ENCODE assay signal across 19 mouse cellular contexts in genomic region chr3:95932566-95932965, GRCm38 (mm10). TPM values are rescaled to one million over a fixed set of nuclear protein-coding genes. Genes with fewer than 3 reads are reported as not detected.
A peak's percentile ranks its signal among the peaks of the same experiment; 100 is the strongest.
DNase-seq lines count a peak whose midpoint lies in the region; ATAC-seq and TF ChIP-seq lines count a peak whose summit lies in the region.
"Had no signal": no experiment of that assay in that cellular context is flagged by ENCODE, and none has a peak within 500 bp of the region (broad histone marks: within the 10 kb centered on the region; RNA-seq: fewer than 3 reads in every experiment).

No protein-coding gene starts in this region.

- H3K9me3 ChIP-seq in heart, embryonic 10.5 days, result no peaks in the 10 kb centered on the region
- no peaks in the 10 kb centered on the region for H3K9me3 ChIP-seq in heart, embryonic 12.5 days (replicated peaks)
- no peaks in the 10 kb centered on the region for H3K9me3 ChIP-seq in liver, embryonic 11.5 days (ENCODE audit: control insufficient read depth, low read length)
- no peaks in the 10 kb centered on the region for H3K9me3 ChIP-seq in liver, postnatal 0 days (ENCODE audit: low read length)
- H3K9me3 ChIP-seq in embryonic facial prominence, embryonic 10.5 days, result no peaks in the 10 kb centered on the region
- H3K9me3 ChIP-seq: embryonic facial prominence, embryonic 12.5 days; heart, embryonic 15.5 days; limb, embryonic 15.5 days; midbrain, embryonic 12.5 days had no signal

- H3K27ac ChIP-seq in heart, embryonic 10.5 days, result no peak overlapping the region
- no peak overlapping the region for H3K27ac ChIP-seq in heart, embryonic 12.5 days (ENCODE audit: poor library complexity, severe bottlenecking)
- no peak overlapping the region for H3K27ac ChIP-seq in liver, embryonic 11.5 days (ENCODE audit: low read depth, low read length)
- no peak overlapping the region for H3K27ac ChIP-seq in liver, postnatal 0 days (ENCODE audit: low read depth)
- H3K27ac ChIP-seq in embryonic facial prominence, embryonic 10.5 days (replicated peaks), result no peak overlapping the region
- H3K27ac ChIP-seq: embryonic facial prominence, embryonic 12.5 days; heart, embryonic 15.5 days; limb, embryonic 15.5 days; midbrain, embryonic 12.5 days had no signal

- TF ChIP-seq CTCF in liver, postnatal 0 days (IDR thresholded peaks at IDR 0.05; ENCODE audit: low read depth), result no peak

- no peak for DNase-seq in heart, embryonic 10.5 days (ENCODE audit: low spot score)
- DNase-seq in liver, embryonic 11.5 days (ENCODE audit: low spot score), result no peak
- DNase-seq in liver, postnatal 0 days, result no peak
- DNase-seq in embryonic facial prominence, embryonic 10.5 days (ENCODE audit: low spot score), result no peak
- DNase-seq in kidney, postnatal 14 days, result peak; percentile 34
- no peak for DNase-seq in embryo, embryonic 10.5 days (ENCODE audit: low spot score)
- no peak for DNase-seq in adrenal gland, postnatal 14 days
- DNase-seq: adrenal gland, adult 2 months; B cell, adult 2 months; cerebellum, adult 9-10 months; gastrocnemius, postnatal 10 days; heart, adult 18-20 months had no signal

- H3K36me3 ChIP-seq in heart, embryonic 10.5 days, result peaks cover 41% of the 10 kb centered on the region
- peaks cover 39% of the 10 kb centered on the region for H3K36me3 ChIP-seq in heart, embryonic 12.5 days
- H3K36me3 ChIP-seq in liver, embryonic 11.5 days (ENCODE audit: control insufficient read depth, insufficient read depth, low read length), result peaks cover 32% of the 10 kb centered on the region
- peaks cover 37% of the 10 kb centered on the region for H3K36me3 ChIP-seq in liver, postnatal 0 days (replicated peaks; ENCODE audit: insufficient read depth, low read length)
- peaks cover 54% of the 10 kb centered on the region for H3K36me3 ChIP-seq in embryonic facial prominence, embryonic 10.5 days (replicated peaks)

- no peak for TF ChIP-seq EP300 in liver, postnatal 0 days (IDR thresholded peaks at IDR 0.05; ENCODE audit: low read depth)

- H3K4me1 ChIP-seq in heart, embryonic 10.5 days, result peaks cover 15% of the 10 kb centered on the region
- peaks cover 25% of the 10 kb centered on the region for H3K4me1 ChIP-seq in heart, embryonic 12.5 days (replicated peaks)
- H3K4me1 ChIP-seq in liver, embryonic 11.5 days (replicated peaks; ENCODE audit: control insufficient read depth, insufficient read depth, low read length), result peaks cover 11% of the 10 kb centered on the region
- H3K4me1 ChIP-seq in liver, postnatal 0 days (ENCODE audit: insufficient read depth), result peaks cover 17% of the 10 kb centered on the region
- H3K4me1 ChIP-seq in embryonic facial prominence, embryonic 10.5 days, result peaks cover 19% of the 10 kb centered on the region

- no peaks in the 10 kb centered on the region for H3K27me3 ChIP-seq in heart, embryonic 10.5 days (ENCODE audit: insufficient read depth, poor library complexity, severe bottlenecking)
- no peaks in the 10 kb centered on the region for H3K27me3 ChIP-seq in heart, embryonic 12.5 days (replicated peaks)
- no peaks in the 10 kb centered on the region for H3K27me3 ChIP-seq in liver, embryonic 11.5 days (replicated peaks; ENCODE audit: control insufficient read depth, insufficient read depth, low read length)
- no peaks in the 10 kb centered on the region for H3K27me3 ChIP-seq in liver, postnatal 0 days (ENCODE audit: insufficient read depth, low read length)
- no peaks in the 10 kb centered on the region for H3K27me3 ChIP-seq in embryonic facial prominence, embryonic 10.5 days (replicated peaks; ENCODE audit: low read depth, poor library complexity, severe bottlenecking)
- H3K27me3 ChIP-seq: embryonic facial prominence, embryonic 12.5 days; heart, embryonic 15.5 days; limb, embryonic 15.5 days; midbrain, embryonic 12.5 days had no signal

- no peak overlapping the region for H3K9ac ChIP-seq in heart, embryonic 12.5 days
- H3K9ac ChIP-seq in liver, embryonic 11.5 days (ENCODE audit: low read depth, low read length), result 0 out of 2 replicates have a peak overlapping the region, but pooled peaks have one; percentile 8
- no peak overlapping the region for H3K9ac ChIP-seq in liver, postnatal 0 days (replicated peaks)
- H3K9ac ChIP-seq: embryonic facial prominence, embryonic 12.5 days; heart, embryonic 15.5 days; limb, embryonic 15.5 days; midbrain, embryonic 12.5 days had no signal

- 90% methylated on average over 7 of the region's 7 CpGs for WGBS in heart, embryonic 10.5 days
- WGBS in heart, embryonic 12.5 days, result 90% methylated on average over 7 of the region's 7 CpGs
- 86% methylated on average over 7 of the region's 7 CpGs for WGBS in liver, embryonic 11.5 days
- 86% methylated on average over 7 of the region's 7 CpGs for WGBS in liver, postnatal 0 days (ENCODE audit: insufficient replicate concordance)
- WGBS in embryonic facial prominence, embryonic 10.5 days, result 94% methylated on average over 7 of the region's 7 CpGs

- H3K4me3 ChIP-seq in heart, embryonic 10.5 days, result 0 out of 2 replicates have a peak overlapping the region, but pooled peaks have one; percentile 0
- H3K4me3 ChIP-seq in heart, embryonic 12.5 days, result no peak overlapping the region
- no peak overlapping the region for H3K4me3 ChIP-seq in liver, embryonic 11.5 days (ENCODE audit: low read depth, low read length)
- H3K4me3 ChIP-seq in liver, postnatal 0 days (ENCODE audit: low read depth, low read length), result no peak overlapping the region
- peak overlapping the region; percentile 25; the same call in 1 of the 2 replicates for H3K4me3 ChIP-seq in embryonic facial prominence, embryonic 10.5 days
- H3K4me3 ChIP-seq: embryonic facial prominence, embryonic 12.5 days; heart, embryonic 15.5 days; limb, embryonic 15.5 days; midbrain, embryonic 12.5 days had no signal

- no peak overlapping the region for H3K4me2 ChIP-seq in heart, embryonic 12.5 days
- peak overlapping the region; percentile 8 for H3K4me2 ChIP-seq in liver, embryonic 11.5 days
- no peak overlapping the region for H3K4me2 ChIP-seq in liver, postnatal 0 days (ENCODE audit: low read depth, low read length)
- H3K4me2 ChIP-seq: embryonic facial prominence, embryonic 12.5 days; heart, embryonic 15.5 days; limb, embryonic 15.5 days; midbrain, embryonic 12.5 days had no signal

- no peak for ATAC-seq in heart, embryonic 12.5 days (ENCODE audit: insufficient number of reproducible peaks, low FRiP score)
- ATAC-seq in liver, embryonic 11.5 days (replicated peaks; ENCODE audit: low FRiP score), result no peak
- ATAC-seq in liver, postnatal 0 days, result no peak

RNA-seq across cellular contexts. Expression of gene Anp32e, which starts 3.5 kb away (rescaled TPM):
- polyA plus RNA-seq in heart, embryonic 10.5 days (2016; fragmentation: Nextera tagmentation; extraction: Ambion mirVana), result 209 and 212 TPM in 2 replicates
- polyA plus RNA-seq in heart, embryonic 12.5 days (2016; fragmentation: Nextera tagmentation; extraction: Ambion mirVana), result 222 and 229 TPM in 2 replicates
- polyA plus RNA-seq in liver, embryonic 11.5 days (2014; fragmentation: Nextera tagmentation; extraction: Ambion mirVana), result 110 TPM in 2 replicates
- 92.0 and 98.4 TPM in 2 replicates for polyA plus RNA-seq in liver, postnatal 0 days (2015; fragmentation: Nextera tagmentation; extraction: Ambion mirVana)
- 369 and 371 TPM in 2 replicates for polyA plus RNA-seq in embryonic facial prominence, embryonic 10.5 days (2016; fragmentation: Nextera tagmentation; extraction: Ambion mirVana)
- total RNA-seq in adrenal gland, postnatal 14 days (2021), result 94.6 and 102 TPM in 2 replicates

RNA-seq across cellular contexts. Expression of gene Car14, which starts 28.1 kb away (rescaled TPM):
- polyA plus RNA-seq in heart, embryonic 10.5 days (2016; fragmentation: Nextera tagmentation; extraction: Ambion mirVana), result 47.2 and 68.0 TPM in 2 replicates
- polyA plus RNA-seq in heart, embryonic 12.5 days (2016; fragmentation: Nextera tagmentation; extraction: Ambion mirVana), result 24.7 and 26.3 TPM in 2 replicates
- polyA plus RNA-seq in liver, embryonic 11.5 days (2014; fragmentation: Nextera tagmentation; extraction: Ambion mirVana), result 27.4 and 28.9 TPM in 2 replicates
- polyA plus RNA-seq in liver, postnatal 0 days (2015; fragmentation: Nextera tagmentation; extraction: Ambion mirVana), result 15.2 and 17.3 TPM in 2 replicates
- 120 and 133 TPM in 2 replicates for polyA plus RNA-seq in embryonic facial prominence, embryonic 10.5 days (2016; fragmentation: Nextera tagmentation; extraction: Ambion mirVana)
- total RNA-seq in adrenal gland, postnatal 14 days (2021), result 20.1 and 20.3 TPM in 2 replicates
- total RNA-seq: common myeloid progenitor, adult 5-6 weeks; hematopoietic stem cell, adult 5-6 weeks had no signal

RNA-seq across cellular contexts. Expression of gene Aph1a, which starts 38.8 kb away (rescaled TPM):
- polyA plus RNA-seq in heart, embryonic 10.5 days (2016; fragmentation: Nextera tagmentation; extraction: Ambion mirVana), result 30.4 and 39.4 TPM in 2 replicates
- polyA plus RNA-seq in heart, embryonic 12.5 days (2016; fragmentation: Nextera tagmentation; extraction: Ambion mirVana), result 31.8 and 33.8 TPM in 2 replicates
- 34.3 and 35.1 TPM in 2 replicates for polyA plus RNA-seq in liver, embryonic 11.5 days (2014; fragmentation: Nextera tagmentation; extraction: Ambion mirVana)
- polyA plus RNA-seq in liver, postnatal 0 days (2015; fragmentation: Nextera tagmentation; extraction: Ambion mirVana), result 17.1 and 22.9 TPM in 2 replicates
- polyA plus RNA-seq in embryonic facial prominence, embryonic 10.5 days (2016; fragmentation: Nextera tagmentation; extraction: Ambion mirVana), result 33.4 and 36.1 TPM in 2 replicates
- total RNA-seq in adrenal gland, postnatal 14 days (2021), result 165 and 175 TPM in 2 replicates

RNA-seq across cellular contexts. Expression of gene BC028528, which starts 40.8 kb away (rescaled TPM):
- 18.5 and 26.4 TPM in 2 replicates for polyA plus RNA-seq in heart, embryonic 10.5 days (2016; fragmentation: Nextera tagmentation; extraction: Ambion mirVana)
- polyA plus RNA-seq in heart, embryonic 12.5 days (2016; fragmentation: Nextera tagmentation; extraction: Ambion mirVana), result 26.1 and 26.3 TPM in 2 replicates
- 9.5 and 13.5 TPM in 2 replicates for polyA plus RNA-seq in liver, embryonic 11.5 days (2014; fragmentation: Nextera tagmentation; extraction: Ambion mirVana)
- polyA plus RNA-seq in liver, postnatal 0 days (2015; fragmentation: Nextera tagmentation; extraction: Ambion mirVana), result 7.6 and 7.9 TPM in 2 replicates
- polyA plus RNA-seq in embryonic facial prominence, embryonic 10.5 days (2016; fragmentation: Nextera tagmentation; extraction: Ambion mirVana), result 7.6 and 10.2 TPM in 2 replicates
- 21.1 and 32.7 TPM in 2 replicates for total RNA-seq in adrenal gland, postnatal 14 days (2021)

RNA-seq across cellular contexts. Expression of gene Ciart, which starts 50.5 kb away (rescaled TPM):
- polyA plus RNA-seq in heart, embryonic 10.5 days (2016; fragmentation: Nextera tagmentation; extraction: Ambion mirVana), result 6.0 and 10.7 TPM in 2 replicates
- 5.5 and 6.8 TPM in 2 replicates for polyA plus RNA-seq in heart, embryonic 12.5 days (2016; fragmentation: Nextera tagmentation; extraction: Ambion mirVana)
- polyA plus RNA-seq in liver, embryonic 11.5 days (2014; fragmentation: Nextera tagmentation; extraction: Ambion mirVana), result 7.9 and 8.1 TPM in 2 replicates
- 0.77 and 1.00 TPM in 2 replicates for polyA plus RNA-seq in liver, postnatal 0 days (2015; fragmentation: Nextera tagmentation; extraction: Ambion mirVana)
- 11.5 and 13.4 TPM in 2 replicates for polyA plus RNA-seq in embryonic facial prominence, embryonic 10.5 days (2016; fragmentation: Nextera tagmentation; extraction: Ambion mirVana)
- total RNA-seq in adrenal gland, postnatal 14 days (2021), result 2.6 and 3.9 TPM in 2 replicates

Comparison
In these comparisons a context has a peak if more than half of its experiments do, and no peak if none do; other contexts are left out.
1. H3K4me3 ChIP-seq: peak in heart, embryonic 10.5 days (single experiment) and embryonic facial prominence, embryonic 10.5 days (single experiment); none in heart, embryonic 12.5 days (single experiment), liver, embryonic 11.5 days (single experiment) and liver, postnatal 0 days (single experiment).